Mouse (Mus musculus): ENCODE measurements around the gene Zic4. TPM values are rescaled to one million over a fixed set of nuclear protein-coding genes. Genes with fewer than 3 reads are reported as not detected.

The Zic4 gene
- polyA plus RNA-seq (2015; fragmentation: Nextera tagmentation; extraction: Ambion mirVana): not detected in 2 replicates

GRCm38 (mm10) chr9:91361856-91362601, at the start of gene Zic4:
Gene Zic4 (plus strand): TSS chr9:91362413.
- 2% methylated on average over 45 of the region's 45 CpGs for WGBS (ENCODE audit: insufficient replicate concordance)
- ATAC-seq (ENCODE audit: low read depth) (no peak), DNase-seq (no peak)
- Histone ChIP-seq H3K27ac (no peak within 1 kb of the TSS), H3K27me3 (peaks cover 91% of the 10 kb centered on the region), H3K36me3 (no peaks in the 10 kb centered on the region), H3K4me3 (replicated peaks) (peak within 1 kb of the TSS; percentile 37), H3K4me2 (peak within 1 kb of the TSS; percentile 35), H3K9me3 (replicated peaks) (no peaks in the 10 kb centered on the region), H3K9ac (no peak within 1 kb of the TSS), H3K4me1 (replicated peaks) (peaks cover 13% of the 10 kb centered on the region; the same call in 1 of the 2 replicates)

GRCm38 (mm10) chr9:91347591-91347990, 14.6 kb upstream of the Zic4 start:
- DNase-seq (no peak), ATAC-seq (ENCODE audit: low read depth) (no peak)
- peaks cover 34% of the 10 kb centered on the region for H3K27me3 ChIP-seq
- H3K36me3 ChIP-seq: no peaks in the 10 kb centered on the region
- no peak overlapping the region for H3K27ac ChIP-seq
- no peaks in the 10 kb centered on the region for H3K4me1 ChIP-seq (replicated peaks)
- no peak overlapping the region for H3K4me2 ChIP-seq
- no peak overlapping the region for H3K4me3 ChIP-seq (replicated peaks)
- H3K9me3 ChIP-seq (replicated peaks): no peaks in the 10 kb centered on the region
- WGBS (ENCODE audit: insufficient replicate concordance): 46% methylated on average over 2 of the region's 2 CpGs
- no peak overlapping the region for H3K9ac ChIP-seq

- WGBS (ENCODE audit: insufficient replicate concordance): 15% methylated on average over 1 of the region's 1 CpGs
- Histone ChIP-seq H3K4me1 (replicated peaks) (no peaks in the 10 kb centered on the region), H3K9ac (no peak overlapping the region), H3K27ac (no peak overlapping the region), H3K36me3 (no peaks in the 10 kb centered on the region), H3K9me3 (replicated peaks) (no peaks in the 10 kb centered on the region), H3K4me3 (replicated peaks) (no peak overlapping the region), H3K27me3 (peaks cover 45% of the 10 kb centered on the region), H3K4me2 (no peak overlapping the region)
- ATAC-seq (ENCODE audit: low read depth): no peak
- DNase-seq: no peak
These were observed 13.5 kb upstream of the Zic4 start for GRCm38 (mm10) chr9:91348746-91349145.

- DNase-seq (no peak), ATAC-seq (ENCODE audit: low read depth) (no peak)
- Histone ChIP-seq H3K4me2 (no peak overlapping the region), H3K36me3 (no peaks in the 10 kb centered on the region), H3K4me3 (replicated peaks) (no peak overlapping the region), H3K27ac (no peak overlapping the region), H3K9me3 (replicated peaks) (no peaks in the 10 kb centered on the region), H3K9ac (no peak overlapping the region), H3K27me3 (peaks cover 61% of the 10 kb centered on the region), H3K4me1 (replicated peaks) (no peaks in the 10 kb centered on the region)
- WGBS (ENCODE audit: insufficient replicate concordance): 4% methylated on average over 16 of the region's 16 CpGs
These were observed 11.9 kb upstream of the Zic4 start for GRCm38 (mm10) chr9:91350211-91350791.

- DNase-seq (no peak), ATAC-seq (ENCODE audit: low read depth) (no peak)
- peaks cover 67% of the 10 kb centered on the region for H3K27me3 ChIP-seq
- no peak overlapping the region for H3K9ac ChIP-seq
- 2% methylated on average over 14 of the region's 14 CpGs for WGBS (ENCODE audit: insufficient replicate concordance)
- H3K4me1 ChIP-seq (replicated peaks): no peaks in the 10 kb centered on the region
- no peak overlapping the region for H3K27ac ChIP-seq
- no peak overlapping the region for H3K4me2 ChIP-seq
- no peak overlapping the region for H3K4me3 ChIP-seq (replicated peaks)
- H3K9me3 ChIP-seq (replicated peaks): no peaks in the 10 kb centered on the region
- no peaks in the 10 kb centered on the region for H3K36me3 ChIP-seq
These were observed 11.3 kb upstream of the Zic4 start for GRCm38 (mm10) chr9:91350861-91351291.

- H3K27ac ChIP-seq: no peak overlapping the region
- 4% methylated on average over 5 of the region's 5 CpGs for whole genome bisulfite sequencing (ENCODE audit: insufficient replicate concordance)
- DNase-seq: no peak
These were observed 10.9 kb upstream of the Zic4 start for GRCm38 (mm10) chr9:91351361-91351760.

GRCm38 (mm10) chr9:91351961-91352411, 10.2 kb upstream of the Zic4 start:
- DNase-seq (no peak), ATAC-seq (ENCODE audit: low read depth) (no peak)
- Histone ChIP-seq H3K27ac (no peak overlapping the region), H3K4me3 (replicated peaks) (no peak overlapping the region), H3K36me3 (no peaks in the 10 kb centered on the region), H3K4me2 (no peak overlapping the region), H3K4me1 (replicated peaks) (no peaks in the 10 kb centered on the region), H3K9ac (no peak overlapping the region), H3K9me3 (replicated peaks) (no peaks in the 10 kb centered on the region), H3K27me3 (peaks cover 78% of the 10 kb centered on the region)
- 2% methylated on average over 13 of the region's 13 CpGs for WGBS (ENCODE audit: insufficient replicate concordance)

More at GRCm38 (mm10) chr9:91351361-91351760, 10.9 kb upstream of the Zic4 start:
- Histone ChIP-seq H3K27me3 (peaks cover 72% of the 10 kb centered on the region), H3K9me3 (replicated peaks) (no peaks in the 10 kb centered on the region), H3K4me2 (no peak overlapping the region), H3K36me3 (no peaks in the 10 kb centered on the region), H3K4me3 (replicated peaks) (no peak overlapping the region), H3K4me1 (replicated peaks) (no peaks in the 10 kb centered on the region), H3K9ac (no peak overlapping the region)
- ATAC-seq (ENCODE audit: low read depth): no peak

- 3% methylated on average over 15 of the region's 15 CpGs for WGBS (ENCODE audit: insufficient replicate concordance)
- Histone ChIP-seq H3K27me3 (peaks cover 83% of the 10 kb centered on the region), H3K4me2 (no peak overlapping the region), H3K4me1 (replicated peaks) (no peaks in the 10 kb centered on the region), H3K27ac (no peak overlapping the region), H3K4me3 (replicated peaks) (no peak overlapping the region), H3K9me3 (replicated peaks) (no peaks in the 10 kb centered on the region), H3K9ac (no peak overlapping the region), H3K36me3 (no peaks in the 10 kb centered on the region)
- ATAC-seq (ENCODE audit: low read depth): no peak
- no peak for DNase-seq
These were observed 9.4 kb upstream of the Zic4 start for GRCm38 (mm10) chr9:91352786-91353185.

- no peaks in the 10 kb centered on the region for H3K9me3 ChIP-seq (replicated peaks)
- no peak overlapping the region for H3K4me2 ChIP-seq
- WGBS (ENCODE audit: insufficient replicate concordance): 5% methylated on average over 35 of the region's 37 CpGs
- DNase-seq (no peak), ATAC-seq (ENCODE audit: low read depth) (no peak)
- no peak overlapping the region for H3K27ac ChIP-seq
- H3K4me3 ChIP-seq (replicated peaks): no peak overlapping the region
- peaks cover 87% of the 10 kb centered on the region for H3K27me3 ChIP-seq
- H3K4me1 ChIP-seq (replicated peaks): no peaks in the 10 kb centered on the region
- H3K9ac ChIP-seq: no peak overlapping the region
- H3K36me3 ChIP-seq: no peaks in the 10 kb centered on the region
These were observed 8.4 kb upstream of the Zic4 start for GRCm38 (mm10) chr9:91353551-91354433.

- no peak overlapping the region for H3K4me2 ChIP-seq
- H3K9ac ChIP-seq: no peak overlapping the region
- H3K36me3 ChIP-seq: no peaks in the 10 kb centered on the region
- no peak for ATAC-seq (ENCODE audit: low read depth)
- no peak overlapping the region for H3K4me3 ChIP-seq (replicated peaks)
- 6% methylated on average over 22 of the region's 22 CpGs for WGBS (ENCODE audit: insufficient replicate concordance)
- no peak for DNase-seq
- peaks cover 92% of the 10 kb centered on the region for H3K27me3 ChIP-seq
- H3K4me1 ChIP-seq (replicated peaks): no peaks in the 10 kb centered on the region
- H3K27ac ChIP-seq: no peak overlapping the region
- H3K9me3 ChIP-seq (replicated peaks): no peaks in the 10 kb centered on the region
These were observed 7.6 kb upstream of the Zic4 start for GRCm38 (mm10) chr9:91354434-91355269.

GRCm38 (mm10) chr9:91355270-91355589, 7.0 kb upstream of the Zic4 start:
- WGBS (ENCODE audit: insufficient replicate concordance): 3% methylated on average over 7 of the region's 7 CpGs
- H3K4me2 ChIP-seq: no peak overlapping the region
- H3K36me3 ChIP-seq: no peaks in the 10 kb centered on the region
- DNase-seq (no peak), ATAC-seq (ENCODE audit: low read depth) (no peak)
- H3K4me3 ChIP-seq (replicated peaks): no peak overlapping the region
- no peaks in the 10 kb centered on the region for H3K4me1 ChIP-seq (replicated peaks)
- peaks cover 91% of the 10 kb centered on the region for H3K27me3 ChIP-seq
- H3K9me3 ChIP-seq (replicated peaks): no peaks in the 10 kb centered on the region
- H3K27ac ChIP-seq: no peak overlapping the region
- no peak overlapping the region for H3K9ac ChIP-seq
